Mouse (Mus musculus) testis, adult 2 months (tissue): Measurements from ENCODE around the gene Gle1.

Source experiments
- CTCF ChIP-seq: fragments of 200-500 bp; IDR thresholded peaks from 2 replicates; pipeline ENCODE4 v1.5.1; 2012; ENCODE audit warnings: low read depth, mild to moderate bottlenecking, inconsistent platforms, low read length, moderate library complexity; ENCODE audit not compliant: control insufficient read depth, insufficient read depth, insufficient replicate concordance
- POLR2A ChIP-seq: fragments of 200-500 bp; IDR thresholded peaks from 2 replicates; pipeline ENCODE4 v1.6.1; 2012; ENCODE audit warnings: low read depth, mild to moderate bottlenecking, inconsistent platforms, low read length, moderate library complexity; ENCODE audit not compliant: control insufficient read depth

DNA sequence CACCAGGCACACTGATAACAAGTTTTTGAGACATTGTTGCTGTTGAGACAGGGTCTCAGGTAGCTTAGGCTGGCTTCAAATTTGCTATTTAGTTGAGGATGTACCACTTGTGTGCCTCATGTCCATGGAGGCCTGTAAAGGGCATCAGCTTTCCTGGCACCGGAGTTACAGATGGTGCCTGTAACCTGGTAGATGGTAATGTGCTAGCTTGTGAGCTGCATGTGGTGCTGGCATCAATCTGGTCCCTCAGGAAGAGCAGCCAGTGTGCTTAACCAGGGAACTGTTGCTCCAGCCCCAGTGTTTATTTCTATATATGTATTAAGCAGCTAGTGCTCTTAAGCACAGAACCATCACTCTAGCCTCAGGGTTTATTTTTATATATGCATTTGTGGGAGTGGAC is 39.2 kb upstream of the Gle1 start:
- TF ChIP-seq CTCF, result no peak
- TF ChIP-seq POLR2A, result no peak
